Mouse (Mus musculus) brain, embryonic 14.5 days (tissue): Measurements from ENCODE around the gene Igfbp6.

Source experiments
- CTCF ChIP-seq: fragments of 200-500 bp; IDR thresholded peaks from 2 replicates; pipeline ENCODE4 v1.5.1; 2012; ENCODE audit warnings: inconsistent platforms, mild to moderate bottlenecking, moderate library complexity, borderline replicate concordance; ENCODE audit not compliant: insufficient read depth, insufficient read length; ENCODE audit errors: extremely low read depth
- POLR2A ChIP-seq: fragments of 200-500 bp; IDR thresholded peaks from 2 replicates; pipeline ENCODE4 v1.6.1; 2012; ENCODE audit warnings: mild to moderate bottlenecking, inconsistent platforms, borderline replicate concordance; ENCODE audit not compliant: poor library complexity, insufficient read depth, insufficient read length, severe bottlenecking; ENCODE audit errors: extremely low read depth

DNA sequence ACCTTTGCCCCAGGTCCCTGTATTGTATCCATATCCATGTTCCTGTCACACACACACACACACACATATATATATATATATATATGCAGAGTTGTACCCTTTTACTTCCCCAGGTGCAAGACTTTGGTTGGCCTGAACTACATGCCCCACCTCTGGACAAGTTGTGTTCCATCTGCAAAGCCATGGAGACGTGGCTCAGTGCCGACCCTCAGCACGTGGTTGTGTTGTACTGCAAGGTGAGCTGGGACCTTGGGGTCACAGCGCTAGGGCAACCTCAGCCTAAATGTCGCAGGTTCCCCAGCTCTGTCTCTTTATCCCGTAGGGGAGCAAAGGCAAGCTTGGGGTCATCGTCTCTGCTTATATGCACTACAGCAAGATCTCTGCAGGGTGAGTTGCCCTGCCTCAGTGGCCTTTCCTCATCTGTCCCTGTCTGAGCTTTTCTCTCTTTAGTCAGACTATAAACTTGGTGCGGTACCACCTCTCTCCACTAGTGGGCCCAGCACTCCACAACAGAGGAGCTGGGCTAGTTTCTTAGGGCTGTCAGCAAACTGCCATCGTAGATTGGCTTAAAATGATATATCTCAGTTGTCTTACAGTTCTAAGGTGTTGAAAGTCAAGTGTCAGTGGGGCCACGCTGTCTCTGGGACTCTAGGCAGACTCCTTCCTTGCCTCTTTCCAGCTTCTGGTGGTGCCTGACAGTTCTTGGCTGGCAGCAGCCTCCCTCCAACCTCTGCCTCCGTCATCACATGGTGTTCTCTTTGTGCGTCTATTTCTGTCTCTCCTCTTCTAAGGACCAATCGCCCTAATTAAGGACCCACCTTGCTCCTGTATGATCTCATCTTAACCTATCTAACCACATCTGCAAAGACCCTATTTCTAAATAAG lies 36.2 kb upstream of the Igfbp6 start:
- TF ChIP-seq POLR2A (no peak), CTCF (peak; percentile 77; the same call in 1 of the 2 replicates)
